Mouse (Mus musculus) E14TG2a.4 (cell line): ENCODE data around the gene Araf.

Experiments used
- CTCF ChIP-seq: conservative IDR thresholded peaks from 2 replicates; pipeline ENCODE4 v1.5.1; 2014; ENCODE audit warnings: low read length
- NANOG ChIP-seq: IDR thresholded peaks from 2 replicates; pipeline ENCODE4 v1.6.1; 2014; ENCODE audit warnings: borderline replicate concordance, low read length, mixed read lengths
- POU5F1 ChIP-seq: IDR thresholded peaks from 2 replicates; pipeline ENCODE4 v1.6.1; 2014; ENCODE audit warnings: low read length, borderline replicate concordance

DNA sequence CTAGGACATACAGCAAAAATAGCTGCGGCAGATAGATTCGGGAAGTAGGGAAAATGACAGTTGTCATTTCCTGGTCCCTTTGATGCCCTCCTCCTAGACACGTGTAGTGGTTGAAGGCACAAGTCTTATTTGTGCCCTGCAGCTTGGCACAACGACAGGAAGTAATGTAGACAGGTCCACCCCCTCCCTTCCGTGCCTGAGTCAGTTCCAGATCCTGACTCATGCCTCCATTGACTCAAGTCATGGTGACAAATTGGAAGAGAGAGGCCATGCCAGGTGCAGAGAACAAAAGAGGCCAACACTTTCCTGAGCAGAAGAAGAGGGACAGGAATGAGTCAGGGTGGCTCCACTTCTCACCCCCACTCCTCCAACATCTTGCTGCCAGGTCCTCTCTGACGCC, 19.4 kb downstream of the Araf start:
- TF ChIP-seq CTCF (no peak), POU5F1 (no peak), NANOG (no peak)
